Mouse (Mus musculus): ENCODE measurements around the gene Prkch.

The Prkch gene

GRCm38 (mm10) chr12:73610831-73611370, 26.3 kb downstream of the Prkch start:
- no peak for DNase-seq (ENCODE audit: low read depth, low spot score)

GRCm38 (mm10) chr12:73611741-73612140, 27.1 kb downstream of the Prkch start:
- no peak for DNase-seq (ENCODE audit: low read depth, low spot score)

GRCm38 (mm10) chr12:73613183-73613582, 28.6 kb downstream of the Prkch start:
- no peak for DNase-seq (ENCODE audit: low read depth, low spot score)

- DNase-seq (ENCODE audit: low read depth, low spot score) = no peak
These were observed 33.1 kb downstream of the Prkch start for GRCm38 (mm10) chr12:73617652-73618051.

GRCm38 (mm10) chr12:73625277-73626032, 40.9 kb downstream of the Prkch start:
- DNase-seq (ENCODE audit: low read depth, low spot score) = no peak

GRCm38 (mm10) chr12:73627902-73628301, 43.3 kb downstream of the Prkch start:
- DNase-seq (ENCODE audit: low read depth, low spot score) = no peak

GRCm38 (mm10) chr12:73630596-73630995, 46.0 kb downstream of the Prkch start:
- DNase-seq (ENCODE audit: low read depth, low spot score) = no peak

GRCm38 (mm10) chr12:73631148-73631547, 46.6 kb downstream of the Prkch start:
- DNase-seq (ENCODE audit: low read depth, low spot score) = no peak

GRCm38 (mm10) chr12:73632671-73633244, 48.2 kb downstream of the Prkch start:
- no peak for DNase-seq (ENCODE audit: low read depth, low spot score)

GRCm38 (mm10) chr12:73633707-73634106, 49.1 kb downstream of the Prkch start:
- DNase-seq (ENCODE audit: low read depth, low spot score) = no peak

- DNase-seq (ENCODE audit: low read depth, low spot score) = no peak
These were observed 55.0 kb downstream of the Prkch start for GRCm38 (mm10) chr12:73639571-73639970.

- DNase-seq (ENCODE audit: low read depth, low spot score) = no peak
These were observed 56.6 kb downstream of the Prkch start for GRCm38 (mm10) chr12:73641183-73641582.

- DNase-seq (ENCODE audit: low read depth, low spot score) = no peak
These were observed 60.6 kb downstream of the Prkch start for GRCm38 (mm10) chr12:73645216-73645615.

- no peak for DNase-seq (ENCODE audit: low read depth, low spot score)
These were observed 63.1 kb downstream of the Prkch start for GRCm38 (mm10) chr12:73647686-73648085.

GRCm38 (mm10) chr12:73656568-73657204, 72.1 kb downstream of the Prkch start:
- DNase-seq (ENCODE audit: low read depth, low spot score) = no peak

GRCm38 (mm10) chr12:73663421-73663820, 78.8 kb downstream of the Prkch start:
- no peak for DNase-seq (ENCODE audit: low read depth, low spot score)

GRCm38 (mm10) chr12:73666701-73667100, 82.1 kb downstream of the Prkch start:
- no peak for DNase-seq (ENCODE audit: low read depth, low spot score)

- DNase-seq (ENCODE audit: low read depth, low spot score) = peak; percentile 20
These were observed 83.0 kb downstream of the Prkch start for GRCm38 (mm10) chr12:73667607-73668006.

- DNase-seq (ENCODE audit: low read depth, low spot score) = no peak
These were observed 86.1 kb downstream of the Prkch start for GRCm38 (mm10) chr12:73670739-73671138.

- no peak for DNase-seq (ENCODE audit: low read depth, low spot score)
These were observed 86.9 kb downstream of the Prkch start for GRCm38 (mm10) chr12:73671540-73671939.

GRCm38 (mm10) chr12:73672007-73672406, 87.4 kb downstream of the Prkch start:
- DNase-seq (ENCODE audit: low read depth, low spot score) = no peak

GRCm38 (mm10) chr12:73673783-73674182, 89.2 kb downstream of the Prkch start:
- DNase-seq (ENCODE audit: low read depth, low spot score) = no peak

GRCm38 (mm10) chr12:73675212-73675611, 90.6 kb downstream of the Prkch start:
- no peak for DNase-seq (ENCODE audit: low read depth, low spot score)

All from ES-CJ7 (cell line).